Mouse (Mus musculus) splenic B cell, adult 2 months (primary cell): ENCODE measurements at regions not wholly inside any gene's neighbourhood (a gene's known extent, or its start where the extent isn't known, plus 50 kb on each side); places are given as distances from the start of the nearest gene placed in this dataset.

Experiments
- DNase-seq: peaks from one replicate; pipeline ENCODE4 v3.0.0-alpha.2; 2011; ENCODE audit warnings: low read depth, low spot score
- H3K27me3 ChIP-seq: 2 replicates; pipeline ENCODE4 v1.6.1; 2012; ENCODE audit warnings: mild to moderate bottlenecking, low read length, moderate library complexity, mixed read lengths; ENCODE audit not compliant: control insufficient read depth, poor library complexity, insufficient read depth, severe bottlenecking
- H3K36me3 ChIP-seq: 2 replicates; pipeline ENCODE4 v1.6.1; 2012; ENCODE audit warnings: mild to moderate bottlenecking, low read length, moderate library complexity, mixed read lengths; ENCODE audit not compliant: control insufficient read depth, poor library complexity, insufficient read depth, severe bottlenecking

DNA sequence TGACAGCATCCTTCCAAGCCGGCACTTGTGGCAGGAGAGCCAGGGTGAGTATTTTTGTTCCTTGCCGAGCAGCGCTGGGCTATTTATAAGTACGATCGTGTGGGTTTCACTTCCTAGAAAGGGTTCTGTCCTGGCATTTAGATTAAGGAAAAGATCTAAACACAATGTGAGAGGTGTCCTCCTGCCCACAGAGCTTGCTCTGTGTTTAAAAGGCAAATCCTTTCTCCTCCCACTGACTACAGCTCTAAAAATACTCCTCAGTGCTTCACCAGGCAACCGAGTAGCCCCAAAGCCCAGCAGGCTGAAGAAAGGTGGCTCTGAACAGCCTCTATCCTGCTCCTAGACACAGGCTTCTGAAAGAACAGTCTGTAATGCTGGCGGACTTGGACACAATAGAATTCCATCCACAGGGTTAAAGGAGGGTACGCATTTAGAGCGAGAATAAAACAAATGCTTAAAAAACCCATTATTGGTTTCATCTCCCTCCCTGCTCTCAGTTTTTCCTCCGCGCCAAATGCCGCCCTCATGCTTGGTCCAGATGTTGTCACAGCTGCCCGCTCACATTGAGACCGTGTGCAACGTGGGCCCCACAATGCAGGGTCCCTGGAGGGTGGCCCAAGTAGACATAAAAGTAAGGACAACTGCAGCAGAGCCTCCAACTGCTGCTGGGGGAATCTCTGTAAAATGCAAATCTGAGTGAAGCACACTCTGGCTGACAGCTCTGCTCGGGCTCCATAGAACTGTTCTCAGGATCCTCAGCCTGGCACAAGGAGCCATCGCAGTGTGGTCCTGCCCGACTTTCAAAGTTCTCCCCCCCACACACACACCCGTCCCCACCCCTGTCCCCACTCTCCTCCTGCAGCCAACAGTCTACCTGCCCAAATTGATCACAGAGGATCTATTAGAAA is 397.8 kb upstream of the Mgmt start:
- Histone ChIP-seq H3K27me3 (no peaks in the 10 kb centered on the region), H3K36me3 (no peaks in the 10 kb centered on the region)
- no peak for DNase-seq

DNA sequence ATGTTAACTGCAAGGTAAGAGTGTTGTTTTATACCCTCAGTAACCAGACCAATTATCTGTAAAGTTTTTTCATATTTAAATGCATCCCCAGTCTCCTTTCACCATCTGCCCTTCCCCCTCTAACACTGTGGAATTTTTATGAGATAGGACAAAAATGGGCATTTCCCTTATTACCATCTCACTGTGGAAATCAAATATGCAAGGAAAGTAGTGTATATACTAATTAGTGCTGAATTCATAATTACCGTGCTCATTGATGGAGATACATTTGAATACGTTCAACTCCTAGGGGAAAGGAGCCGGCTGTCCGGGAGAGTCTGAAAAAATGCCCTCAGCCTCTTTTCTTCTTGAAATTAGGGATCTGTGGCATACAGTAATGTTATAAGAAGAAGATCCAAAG is 394.4 kb upstream of the Mgmt start:
- no peaks in the 10 kb centered on the region for H3K27me3 ChIP-seq
- H3K36me3 ChIP-seq = no peaks in the 10 kb centered on the region
- no peak for DNase-seq

DNA sequence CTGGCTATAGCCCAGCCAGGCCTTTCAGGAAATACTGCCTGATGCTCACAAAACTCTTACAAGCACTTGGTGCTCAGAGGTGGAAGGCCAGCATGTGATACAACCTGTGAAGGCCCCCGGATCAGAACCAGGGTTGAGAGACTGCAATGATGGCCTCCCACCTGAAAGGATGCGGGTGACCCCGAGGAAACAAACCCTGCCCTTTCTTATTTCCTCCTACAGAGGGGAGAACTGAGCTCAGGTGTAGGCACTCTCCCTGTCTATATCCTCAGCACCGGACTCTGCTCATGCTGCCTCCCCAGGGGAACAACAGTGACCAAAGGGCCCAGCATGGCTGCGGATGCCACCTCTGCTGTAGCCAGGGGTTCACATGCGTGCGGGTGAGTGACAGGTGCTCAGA is 393.3 kb upstream of the Mgmt start:
- Histone ChIP-seq H3K36me3 (no peaks in the 10 kb centered on the region), H3K27me3 (no peaks in the 10 kb centered on the region)
- DNase-seq = no peak

DNA sequence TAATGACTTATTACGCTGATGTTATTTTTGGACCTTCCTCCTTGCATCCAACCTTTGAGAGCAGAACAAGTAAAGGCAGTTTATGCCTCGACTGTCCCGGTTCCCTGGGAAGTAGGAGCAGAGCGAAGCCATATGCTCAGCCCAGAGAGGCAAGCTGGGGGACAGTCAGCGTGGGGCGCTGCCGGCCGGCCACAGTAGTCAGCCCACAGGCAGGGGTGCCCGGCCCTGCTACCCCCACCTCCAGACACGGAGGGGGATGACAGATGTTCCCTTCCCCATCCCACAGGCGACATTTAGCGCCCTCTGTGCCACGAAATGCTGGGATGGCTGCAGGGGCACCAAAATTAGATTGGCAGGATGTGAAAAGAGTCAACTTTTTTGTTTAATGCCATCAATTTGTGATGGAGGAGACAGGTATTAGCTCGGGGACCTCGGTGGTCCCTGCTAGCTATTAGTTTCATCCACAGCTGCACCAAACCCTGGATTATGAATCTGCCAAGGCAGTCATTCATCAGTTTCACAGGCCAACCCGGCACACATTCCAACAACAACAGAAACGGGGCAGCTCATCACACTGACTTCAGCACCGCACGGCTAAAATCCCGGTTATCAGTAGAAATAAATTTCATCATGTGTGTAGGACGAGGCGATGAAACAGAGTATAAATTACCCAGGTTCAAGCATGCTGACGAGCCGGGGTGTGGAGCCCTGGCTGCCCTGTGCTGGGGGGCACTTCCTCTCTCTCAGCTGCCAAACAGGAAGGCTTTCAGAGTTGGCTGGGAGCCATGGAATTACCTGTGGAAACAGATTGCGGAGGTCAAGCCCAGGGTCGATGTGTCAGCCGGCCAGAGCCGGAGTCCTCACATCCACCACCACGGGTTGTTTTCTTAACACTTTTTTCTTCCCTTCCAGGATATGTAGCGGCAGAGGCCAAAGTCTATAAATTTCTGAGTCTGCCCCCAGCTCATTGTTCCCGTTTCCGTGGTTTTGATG is 392.3 kb upstream of the Mgmt start:
- no peak for DNase-seq
- H3K27me3 ChIP-seq = no peaks in the 10 kb centered on the region
- H3K36me3 ChIP-seq = no peaks in the 10 kb centered on the region

DNA sequence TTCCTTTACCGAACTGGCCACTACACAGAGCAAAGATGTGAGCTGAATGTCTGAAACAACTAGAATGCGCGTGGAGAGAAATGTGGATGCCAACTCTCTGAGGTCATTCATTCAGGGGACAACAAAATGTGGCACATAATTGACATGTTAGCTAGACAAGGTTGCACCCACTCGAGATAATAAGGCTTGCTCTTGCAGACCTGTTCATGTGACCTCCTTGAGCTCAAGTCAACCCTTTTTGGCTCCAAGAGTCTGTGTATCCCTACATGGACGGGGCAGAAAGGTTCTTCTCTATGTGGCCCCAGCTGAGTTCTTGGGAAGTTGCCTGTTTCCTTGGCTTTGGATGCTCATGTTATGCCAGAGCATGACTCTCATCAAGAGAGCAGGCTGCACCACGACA is 383.0 kb upstream of the Mgmt start:
- DNase-seq = no peak
- Histone ChIP-seq H3K36me3 (no peaks in the 10 kb centered on the region), H3K27me3 (no peaks in the 10 kb centered on the region)

DNA sequence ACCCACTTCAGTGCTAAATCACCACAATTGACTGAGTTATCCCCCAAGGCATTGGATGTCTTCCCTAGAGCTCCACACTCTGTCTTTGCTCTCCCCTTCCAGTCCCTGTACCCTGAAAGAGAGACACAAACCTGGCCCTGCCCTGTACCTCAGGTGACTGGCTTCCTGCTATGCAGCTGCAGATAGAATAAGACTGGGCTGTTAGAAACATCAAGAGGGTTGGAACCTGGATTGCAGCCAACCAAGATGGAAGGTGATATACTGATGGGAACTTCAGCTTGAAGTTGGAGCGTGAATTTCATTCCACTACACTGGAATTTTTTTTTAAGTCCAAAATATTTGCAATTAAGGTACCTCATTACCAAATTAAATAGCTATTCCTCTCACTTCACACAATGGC is 379.0 kb upstream of the Mgmt start:
- H3K36me3 ChIP-seq = no peaks in the 10 kb centered on the region
- DNase-seq = no peak

DNA sequence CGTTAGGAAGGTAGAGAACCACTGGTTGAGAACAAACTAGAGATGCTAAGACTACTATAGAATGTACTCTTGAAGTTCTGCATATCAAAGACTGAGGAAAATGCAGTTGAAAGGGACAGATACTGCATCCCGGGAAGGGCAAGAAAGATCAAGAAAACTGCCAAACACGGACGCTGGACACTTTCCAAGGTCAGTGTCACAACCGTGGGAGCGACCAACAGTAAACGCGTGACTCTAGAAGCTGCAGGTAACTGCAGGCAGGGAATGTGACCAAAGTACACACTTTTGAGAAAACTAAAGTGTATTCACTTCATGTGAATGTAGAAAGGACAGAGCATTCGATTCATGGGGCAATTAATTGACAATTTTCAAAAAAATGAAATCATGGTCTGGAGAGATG is 368.6 kb upstream of the Mgmt start:
- Histone ChIP-seq H3K36me3 (no peaks in the 10 kb centered on the region), H3K27me3 (no peaks in the 10 kb centered on the region)
- no peak for DNase-seq

More for the DNA sequence above, 379.0 kb upstream of the Mgmt start:
- H3K27me3 ChIP-seq = no peaks in the 10 kb centered on the region

DNA sequence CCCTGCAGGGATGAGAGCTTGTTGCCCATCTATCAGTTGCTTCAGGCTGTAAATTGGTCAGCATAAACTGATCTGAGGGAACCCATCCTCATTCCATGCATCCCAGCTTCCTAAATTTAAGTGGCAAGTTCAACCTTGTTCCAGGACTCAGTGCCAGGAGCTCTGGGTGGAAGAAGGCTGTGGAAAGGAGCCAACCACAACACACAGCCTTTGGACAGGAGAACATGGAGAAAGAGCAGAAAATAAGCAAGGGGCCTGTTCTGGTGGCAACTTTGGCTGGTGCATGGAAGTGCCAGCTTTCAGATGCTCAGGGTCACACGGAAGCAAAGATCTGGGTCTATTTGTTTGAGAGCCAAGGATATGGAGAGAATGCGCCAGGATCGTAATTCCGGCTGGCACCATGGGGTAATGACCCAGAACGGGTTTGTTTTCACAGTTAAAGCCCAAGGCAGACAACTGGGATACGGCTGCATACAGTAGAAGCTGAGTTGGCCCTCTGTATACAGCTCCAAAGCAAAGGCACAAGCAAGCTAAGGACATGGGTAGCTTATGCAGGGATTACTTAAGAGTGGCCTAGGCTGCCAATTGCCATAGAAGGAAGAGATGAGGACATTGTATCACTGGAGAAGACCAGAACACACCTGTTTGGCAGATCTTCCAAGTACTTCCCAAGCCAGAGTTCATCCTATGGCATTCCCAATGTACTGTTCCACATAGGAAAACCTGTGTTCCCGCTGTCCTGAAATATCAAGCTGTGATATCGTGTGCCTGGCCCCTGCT is 364.2 kb upstream of the Mgmt start:
- no peaks in the 10 kb centered on the region for H3K36me3 ChIP-seq
- no peaks in the 10 kb centered on the region for H3K27me3 ChIP-seq
- no peak for DNase-seq

DNA sequence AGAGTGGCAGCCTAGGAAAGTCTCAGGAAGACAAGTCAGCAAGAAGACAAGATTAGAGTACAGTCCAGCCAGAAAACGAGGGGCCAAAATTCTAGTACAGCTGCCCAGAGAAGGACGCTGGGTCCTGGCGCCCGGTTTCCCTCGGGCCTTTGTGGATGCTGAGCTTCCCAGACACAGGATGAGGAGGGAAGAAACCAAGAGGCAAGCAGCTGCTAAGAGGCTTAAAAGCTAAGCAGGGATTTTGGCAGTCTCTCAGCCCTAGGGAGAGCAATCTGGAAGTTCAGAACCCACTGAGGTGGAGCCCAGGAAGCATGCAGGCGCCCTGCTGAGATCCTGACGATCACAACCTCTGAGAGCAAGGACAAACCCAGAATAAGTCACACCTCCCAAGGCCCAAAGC is 363.1 kb upstream of the Mgmt start:
- no peak for DNase-seq

DNA sequence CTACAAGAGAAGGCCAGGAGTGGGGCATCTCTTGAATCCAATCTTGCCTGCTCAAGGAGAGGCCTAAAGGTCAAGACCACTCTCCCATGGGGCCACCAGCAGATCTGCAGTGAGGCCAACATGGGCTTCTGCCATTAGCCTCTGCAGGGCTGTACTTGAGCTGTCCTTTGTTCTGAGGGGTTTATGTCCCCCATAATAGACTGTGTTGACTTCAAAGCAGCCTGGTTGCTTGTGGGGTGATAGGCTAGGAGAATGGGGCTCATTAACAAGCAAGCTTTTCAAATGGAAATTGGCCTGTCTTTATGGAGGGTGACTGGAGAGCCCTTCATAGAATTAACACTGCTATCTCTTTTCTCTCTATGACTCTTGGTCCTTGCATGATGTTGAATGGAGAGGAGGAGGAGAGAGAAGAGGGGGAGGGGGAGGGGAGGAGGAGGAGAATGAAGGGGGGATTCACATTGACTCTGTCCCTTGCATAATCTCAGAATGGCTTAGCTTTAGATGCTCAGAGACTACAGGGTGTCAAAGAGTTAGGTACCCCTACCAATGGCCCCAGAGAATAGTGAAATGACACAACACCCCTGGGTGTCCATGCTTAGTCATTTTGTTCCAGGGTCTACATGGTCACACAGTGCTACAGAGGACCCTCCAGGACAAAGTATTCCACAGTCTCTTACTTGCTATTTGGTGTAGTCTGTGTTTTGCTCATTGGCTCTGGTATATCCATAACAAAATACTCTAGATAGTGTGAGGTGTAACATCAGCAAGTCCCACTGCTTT is 352.3 kb upstream of the Mgmt start:
- H3K27me3 ChIP-seq = no peaks in the 10 kb centered on the region
- H3K36me3 ChIP-seq = no peaks in the 10 kb centered on the region
- DNase-seq = no peak

More for the DNA sequence above, 363.1 kb upstream of the Mgmt start:
- Histone ChIP-seq H3K36me3 (no peaks in the 10 kb centered on the region), H3K27me3 (no peaks in the 10 kb centered on the region)

DNA sequence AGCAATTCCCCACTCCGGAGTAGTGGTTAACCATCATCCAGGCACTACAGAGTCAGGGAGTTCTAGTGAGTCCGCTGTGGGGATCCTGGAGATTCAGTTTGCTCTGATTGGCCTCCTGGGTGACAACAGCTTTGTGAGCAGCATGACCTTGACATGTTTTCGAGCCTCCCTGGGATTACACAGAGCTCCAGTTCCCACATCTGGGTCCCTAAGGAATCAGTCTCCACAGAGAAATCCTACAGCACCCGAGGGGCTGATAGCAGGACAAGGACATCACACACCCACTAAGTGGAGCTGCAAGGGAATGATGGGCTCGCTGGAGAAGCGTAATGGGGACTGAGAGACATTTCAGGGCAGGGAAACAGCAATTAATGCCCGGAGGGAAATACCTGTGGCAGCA is 351.5 kb upstream of the Mgmt start:
- no peaks in the 10 kb centered on the region for H3K36me3 ChIP-seq
- no peak for DNase-seq
- H3K27me3 ChIP-seq = no peaks in the 10 kb centered on the region

DNA sequence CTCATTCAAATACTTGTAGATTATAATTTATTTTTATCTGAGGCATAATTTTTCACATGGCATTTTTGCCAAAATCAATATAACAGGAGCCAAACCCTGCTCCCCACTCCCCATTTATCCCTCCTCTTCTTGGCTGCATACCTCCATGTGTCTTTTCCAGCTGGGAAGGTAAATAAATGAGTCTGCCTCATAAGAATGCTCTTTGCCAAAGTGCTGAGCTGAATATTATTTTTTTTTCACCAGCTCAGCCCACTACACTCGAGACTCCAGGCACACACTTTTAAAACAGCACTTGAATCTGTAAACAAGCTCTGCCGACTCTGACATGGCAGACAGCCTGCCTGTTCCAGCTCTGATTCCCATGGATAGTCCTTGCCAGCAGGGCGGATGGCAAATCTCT is 346.6 kb upstream of the Mgmt start:
- no peaks in the 10 kb centered on the region for H3K27me3 ChIP-seq
- no peak for DNase-seq
- H3K36me3 ChIP-seq = no peaks in the 10 kb centered on the region

DNA sequence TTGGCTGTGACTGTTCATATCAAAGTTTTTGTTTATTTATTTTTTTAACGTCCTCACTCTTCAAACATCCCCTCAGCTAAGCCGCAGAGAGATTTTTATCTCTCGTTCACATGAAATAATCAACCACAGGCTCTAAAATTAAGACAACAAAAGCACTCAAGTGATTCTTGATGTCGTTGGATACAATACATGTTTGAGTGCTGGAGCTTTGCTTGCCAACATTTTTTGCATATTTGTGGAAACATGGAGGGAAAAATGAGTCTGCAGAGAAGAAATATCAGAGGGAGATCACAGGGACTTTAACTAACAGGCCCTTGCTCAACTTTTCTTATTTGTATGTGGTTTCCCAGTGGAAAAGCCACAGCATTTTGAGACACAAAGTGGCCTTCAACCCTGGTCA is 338.0 kb upstream of the Mgmt start:
- Histone ChIP-seq H3K27me3 (no peaks in the 10 kb centered on the region), H3K36me3 (no peaks in the 10 kb centered on the region)
- no peak for DNase-seq

DNA sequence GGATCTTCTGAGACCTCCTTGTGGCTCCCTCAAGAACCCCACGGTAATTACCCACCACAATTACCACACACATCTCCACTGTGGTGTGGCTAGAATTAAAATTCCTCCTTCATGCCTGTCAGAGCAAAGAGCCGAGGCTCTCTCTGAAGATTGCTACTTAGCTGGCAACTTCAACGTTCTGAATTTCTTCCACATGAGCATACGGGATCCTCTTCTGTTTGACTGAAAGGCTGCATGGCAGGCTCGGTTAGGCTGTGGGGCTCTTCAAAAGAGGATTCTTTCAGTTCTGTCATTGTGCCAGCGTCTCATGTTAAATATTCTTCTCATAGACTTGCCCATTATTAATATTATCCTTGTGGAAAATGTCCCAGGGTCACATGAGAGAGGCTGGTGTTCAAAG is 334.9 kb upstream of the Mgmt start:
- H3K36me3 ChIP-seq = no peaks in the 10 kb centered on the region
- DNase-seq = no peak
- H3K27me3 ChIP-seq = no peaks in the 10 kb centered on the region
